15 mouse cellular contexts compared by ENCODE assay signal in genomic region chr6:37790878-37791277, GRCm38 (mm10).
"Had no signal": no experiment of that assay in that cellular context is flagged by ENCODE, and none has a peak within 500 bp of the region (broad histone marks: within the 10 kb centered on the region; RNA-seq: fewer than 3 reads in every experiment).

No protein-coding gene starts in this region.

- H3K4me1 ChIP-seq: neural tube, embryonic 12.5 days; neural tube, embryonic 13.5 days; neural tube, embryonic 15.5 days; stomach, embryonic 15.5 days had no signal

- H3K4me3 ChIP-seq: neural tube, embryonic 12.5 days; neural tube, embryonic 13.5 days; neural tube, embryonic 15.5 days; stomach, embryonic 15.5 days had no signal

- H3K9ac ChIP-seq: neural tube, embryonic 12.5 days; neural tube, embryonic 13.5 days; neural tube, embryonic 15.5 days; stomach, embryonic 15.5 days had no signal

- H3K9me3 ChIP-seq: neural tube, embryonic 12.5 days; neural tube, embryonic 15.5 days; stomach, embryonic 15.5 days had no signal

- H3K27ac ChIP-seq: neural tube, embryonic 12.5 days; neural tube, embryonic 13.5 days; neural tube, embryonic 15.5 days; stomach, embryonic 15.5 days; stomach, postnatal 0 days had no signal

- H3K36me3 ChIP-seq: neural tube, embryonic 12.5 days; neural tube, embryonic 13.5 days; neural tube, embryonic 15.5 days; stomach, embryonic 15.5 days had no signal

- DNase-seq: retina, postnatal 1 day; right cerebral cortex, adult 18-20 months; right cerebral cortex, postnatal 25 days; right cerebral cortex, postnatal 4 days; spleen, adult 18-20 months; thymus, adult 18-20 months; thymus, adult 2 months; thymus, postnatal 25 days; thymus, postnatal 36 days; thymus, postnatal 4 days had no signal

- H3K27me3 ChIP-seq: neural tube, embryonic 12.5 days; neural tube, embryonic 13.5 days; neural tube, embryonic 15.5 days; stomach, embryonic 15.5 days had no signal

- H3K4me2 ChIP-seq: neural tube, embryonic 12.5 days; neural tube, embryonic 13.5 days; neural tube, embryonic 15.5 days; stomach, embryonic 15.5 days had no signal
